Mouse (Mus musculus): ENCODE data around the gene Gm21885. TPM values are rescaled to one million over a fixed set of nuclear protein-coding genes. Genes with fewer than 3 reads are reported as not detected.
A peak's percentile ranks its signal among the peaks of the same experiment; 100 is the strongest.

Gene Gm21885
- 0.34 TPM in 1 of 2 replicates, not detected in the other for polyA plus RNA-seq (2016; fragmentation: Nextera tagmentation; extraction: Ambion mirVana)

- Histone ChIP-seq H3K27me3 (ENCODE audit: poor library complexity, severe bottlenecking) (no peaks in the 10 kb centered on the region), H3K4me3 (no peak within 1 kb of the TSS), H3K9me3 (no peaks in the 10 kb centered on the region), H3K4me1 (peaks cover 24% of the 10 kb centered on the region), H3K36me3 (replicated peaks) (peaks cover 40% of the 10 kb centered on the region), H3K27ac (no peak within 1 kb of the TSS)
- 89% methylated on average over 11 of the region's 11 CpGs for WGBS
- DNase-seq (ENCODE audit: extremely low spot score, low spot score), result no peak
Measured at GRCm38 (mm10) chr11:94281199-94282181, at the start of gene Gm21885. Gene Gm21885, plus strand, starts transcription at chr11:94281873.

- H3K27me3 ChIP-seq (ENCODE audit: poor library complexity, severe bottlenecking), result 0 out of 2 replicates have a peak, but pooled peaks cover 5% of the 10 kb centered on the region
- H3K4me1 ChIP-seq, result peaks cover 34% of the 10 kb centered on the region
- H3K27ac ChIP-seq, result peak overlapping the region; percentile 56
- DNase-seq (ENCODE audit: extremely low spot score, low spot score), result no peak
- 71% methylated on average over 6 of the region's 6 CpGs for WGBS
- H3K9me3 ChIP-seq, result no peaks in the 10 kb centered on the region
- no peak overlapping the region for H3K4me3 ChIP-seq
- no peaks in the 10 kb centered on the region for H3K36me3 ChIP-seq (replicated peaks)
Measured at GRCm38 (mm10) chr11:94233405-94233804, 48.3 kb upstream of the Gm21885 start.

- Histone ChIP-seq H3K4me1 (peaks cover 30% of the 10 kb centered on the region), H3K4me3 (no peak overlapping the region), H3K27ac (no peak overlapping the region), H3K9me3 (no peaks in the 10 kb centered on the region), H3K36me3 (replicated peaks) (no peaks in the 10 kb centered on the region), H3K27me3 (ENCODE audit: poor library complexity, severe bottlenecking) (0 out of 2 replicates have a peak, but pooled peaks cover 5% of the 10 kb centered on the region)
- no peak for DNase-seq (ENCODE audit: extremely low spot score, low spot score)
- WGBS, result 93% methylated on average over 12 of the region's 12 CpGs
Measured at GRCm38 (mm10) chr11:94234380-94234779, 47.3 kb upstream of the Gm21885 start.

DNA sequence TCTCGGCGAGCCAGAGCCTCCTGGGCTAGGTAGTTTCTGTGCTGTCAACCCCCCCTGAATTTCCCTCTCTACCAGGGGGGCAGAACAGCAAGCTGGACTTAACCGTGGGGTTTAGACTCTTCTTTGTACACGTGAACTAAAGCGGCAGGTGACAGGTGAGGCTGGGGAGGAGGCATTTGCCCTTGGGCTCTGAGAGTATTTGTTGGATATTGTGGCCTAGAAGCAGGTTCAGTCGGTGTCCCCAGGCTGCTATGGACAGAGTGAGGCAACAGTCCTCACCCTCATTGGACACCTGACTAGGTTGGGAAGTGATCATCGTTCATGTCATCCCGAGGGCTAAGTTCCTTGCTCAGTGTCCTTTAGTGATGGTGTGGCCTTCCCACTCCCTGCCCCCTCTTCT is 46.8 kb upstream of the Gm21885 start:
- no peak overlapping the region for H3K4me3 ChIP-seq
- no peaks in the 10 kb centered on the region for H3K36me3 ChIP-seq (replicated peaks)
- peaks cover 35% of the 10 kb centered on the region for H3K4me1 ChIP-seq
- H3K27ac ChIP-seq, result no peak overlapping the region
- H3K27me3 ChIP-seq (ENCODE audit: poor library complexity, severe bottlenecking), result 0 out of 2 replicates have a peak, but pooled peaks cover 5% of the 10 kb centered on the region
- H3K9me3 ChIP-seq, result no peaks in the 10 kb centered on the region
- no peak for DNase-seq (ENCODE audit: extremely low spot score, low spot score)
- 91% methylated on average over 8 of the region's 8 CpGs for WGBS

DNA sequence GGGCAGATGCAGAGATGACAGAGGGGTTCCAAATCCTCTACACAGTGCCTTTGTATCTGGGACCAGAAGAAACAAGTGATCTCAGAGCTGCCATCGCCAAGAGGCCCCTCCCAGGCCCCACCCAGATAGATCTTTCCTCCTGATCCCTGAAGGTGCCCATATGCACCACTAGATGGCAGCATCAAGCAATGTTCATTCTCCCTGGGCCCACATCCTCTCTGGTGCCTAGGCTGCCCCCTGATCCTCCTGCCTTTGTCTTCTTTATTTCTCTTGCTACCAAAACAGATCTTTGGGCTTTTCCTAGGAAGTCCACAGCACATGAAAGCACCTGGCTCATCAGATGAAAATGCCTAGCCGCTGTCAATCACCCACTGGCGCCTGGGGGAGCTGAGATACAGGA is 45.6 kb upstream of the Gm21885 start:
- Histone ChIP-seq H3K4me3 (no peak overlapping the region), H3K4me1 (peaks cover 43% of the 10 kb centered on the region), H3K27ac (peak overlapping the region; percentile 77), H3K27me3 (ENCODE audit: poor library complexity, severe bottlenecking) (peaks cover 7% of the 10 kb centered on the region; the same call in 1 of the 2 replicates), H3K36me3 (replicated peaks) (no peaks in the 10 kb centered on the region), H3K9me3 (no peaks in the 10 kb centered on the region)
- DNase-seq (ENCODE audit: extremely low spot score, low spot score), result peak; percentile 77
- 22% methylated on average over 3 of the region's 3 CpGs for WGBS

- Histone ChIP-seq H3K27me3 (ENCODE audit: poor library complexity, severe bottlenecking) (peaks cover 34% of the 10 kb centered on the region), H3K9me3 (no peaks in the 10 kb centered on the region), H3K4me3 (no peak overlapping the region), H3K4me1 (peaks cover 43% of the 10 kb centered on the region), H3K27ac (0 out of 2 replicates have a peak overlapping the region, but pooled peaks have one; percentile 45), H3K36me3 (replicated peaks) (no peaks in the 10 kb centered on the region)
- no peak for DNase-seq (ENCODE audit: extremely low spot score, low spot score)
- 93% methylated on average over 8 of the region's 8 CpGs for WGBS
Measured at GRCm38 (mm10) chr11:94238786-94239185, 42.9 kb upstream of the Gm21885 start.

DNA sequence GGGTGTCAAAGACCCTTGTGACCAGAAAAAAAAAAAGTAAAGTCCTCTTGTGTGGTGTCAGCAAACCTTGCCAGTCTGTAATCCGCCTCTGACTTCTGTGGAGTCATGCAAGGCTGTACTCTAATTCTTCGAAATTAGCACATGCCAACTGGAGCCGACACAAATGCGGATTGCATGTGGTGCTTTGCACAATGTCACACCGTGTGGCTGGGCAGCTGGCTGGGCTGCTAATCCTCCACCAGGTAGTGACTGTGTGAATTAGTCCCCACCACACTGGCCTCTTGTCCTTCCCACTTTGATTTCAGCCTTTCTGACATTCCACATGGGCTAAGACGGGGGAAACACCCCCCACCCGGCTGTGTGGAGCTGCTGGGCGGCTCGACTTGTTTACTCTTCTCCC is 42.0 kb upstream of the Gm21885 start:
- 34% methylated on average over 9 of the region's 9 CpGs for WGBS
- Histone ChIP-seq H3K36me3 (replicated peaks) (no peaks in the 10 kb centered on the region), H3K4me1 (peaks cover 52% of the 10 kb centered on the region), H3K27me3 (ENCODE audit: poor library complexity, severe bottlenecking) (peaks cover 44% of the 10 kb centered on the region), H3K27ac (peak overlapping the region; percentile 45), H3K9me3 (no peaks in the 10 kb centered on the region), H3K4me3 (no peak overlapping the region)
- peak; percentile 29 for DNase-seq (ENCODE audit: extremely low spot score, low spot score)

- Histone ChIP-seq H3K27ac (peak overlapping the region; percentile 82), H3K9me3 (no peaks in the 10 kb centered on the region), H3K4me1 (peaks cover 71% of the 10 kb centered on the region), H3K36me3 (replicated peaks) (no peaks in the 10 kb centered on the region), H3K4me3 (peak overlapping the region; percentile 44), H3K27me3 (ENCODE audit: poor library complexity, severe bottlenecking) (peaks cover 60% of the 10 kb centered on the region)
- peak; percentile 52 for DNase-seq (ENCODE audit: extremely low spot score, low spot score)
- WGBS, result 4% methylated on average over 29 of the region's 29 CpGs
Measured at GRCm38 (mm10) chr11:94242760-94243421, 38.8 kb upstream of the Gm21885 start.

GRCm38 (mm10) chr11:94243422-94244180 is 38.1 kb upstream of the Gm21885 start:
- no peaks in the 10 kb centered on the region for H3K9me3 ChIP-seq
- peak overlapping the region; percentile 82 for H3K27ac ChIP-seq
- no peaks in the 10 kb centered on the region for H3K36me3 ChIP-seq (replicated peaks)
- H3K4me1 ChIP-seq, result peaks cover 71% of the 10 kb centered on the region
- peak overlapping the region; percentile 44 for H3K4me3 ChIP-seq
- peak; percentile 36 for DNase-seq (ENCODE audit: extremely low spot score, low spot score)
- 35% methylated on average over 15 of the region's 15 CpGs for WGBS
- peaks cover 60% of the 10 kb centered on the region for H3K27me3 ChIP-seq (ENCODE audit: poor library complexity, severe bottlenecking)

- Histone ChIP-seq H3K4me1 (peaks cover 68% of the 10 kb centered on the region), H3K4me3 (no peak overlapping the region), H3K27me3 (ENCODE audit: poor library complexity, severe bottlenecking) (peaks cover 60% of the 10 kb centered on the region), H3K36me3 (replicated peaks) (no peaks in the 10 kb centered on the region), H3K9me3 (no peaks in the 10 kb centered on the region), H3K27ac (no peak overlapping the region)
- 64% methylated on average over 9 of the region's 9 CpGs for WGBS
- no peak for DNase-seq (ENCODE audit: extremely low spot score, low spot score)
Measured at GRCm38 (mm10) chr11:94244385-94244784, 37.3 kb upstream of the Gm21885 start.

GRCm38 (mm10) chr11:94245955-94246788 is 35.5 kb upstream of the Gm21885 start, which contains the start of gene Wfikkn2:
Gene Wfikkn2, minus strand, starts transcription at chr11:94246005.
- Histone ChIP-seq H3K4me3 (no peak within 1 kb of the TSS), H3K36me3 (replicated peaks) (no peaks in the 10 kb centered on the region), H3K9me3 (no peaks in the 10 kb centered on the region), H3K27me3 (ENCODE audit: poor library complexity, severe bottlenecking) (peaks cover 57% of the 10 kb centered on the region), H3K4me1 (peaks cover 56% of the 10 kb centered on the region), H3K27ac (peak within 1 kb of the TSS; percentile 64)
- peak; percentile 51 for DNase-seq (ENCODE audit: extremely low spot score, low spot score)
- WGBS, result 53% methylated on average over 17 of the region's 17 CpGs

DNA sequence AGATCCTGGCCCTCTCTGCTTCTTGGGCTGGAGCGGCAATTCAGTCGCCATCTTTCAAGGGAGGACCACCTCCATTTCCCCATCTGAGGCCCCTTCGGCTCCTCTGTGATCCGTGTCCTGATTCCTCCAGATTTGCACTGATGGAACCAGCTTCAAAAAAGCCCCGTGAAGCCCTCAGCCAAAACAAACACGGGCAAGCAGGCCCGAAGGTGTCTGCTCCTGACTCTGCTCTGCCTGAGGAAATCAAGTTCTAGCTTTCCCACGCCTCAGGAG is 34.9 kb upstream of the Gm21885 start:
- Histone ChIP-seq H3K27ac (peak overlapping the region; percentile 64), H3K4me3 (no peak overlapping the region), H3K36me3 (replicated peaks) (no peaks in the 10 kb centered on the region), H3K4me1 (peaks cover 56% of the 10 kb centered on the region), H3K27me3 (ENCODE audit: poor library complexity, severe bottlenecking) (peaks cover 51% of the 10 kb centered on the region), H3K9me3 (no peaks in the 10 kb centered on the region)
- DNase-seq (ENCODE audit: extremely low spot score, low spot score), result no peak
- 76% methylated on average over 8 of the region's 8 CpGs for whole genome bisulfite sequencing

Data from forebrain, embryonic 10.5 days (tissue).